Mouse (Mus musculus) CH12.LX (cell line): ENCODE data around the gene Lgals2. TPM values are rescaled to one million over a fixed set of nuclear protein-coding genes. Genes with fewer than 3 reads are reported as not detected.

Experiments used
- DNase-seq: peaks from one replicate; pipeline ENCODE4 v3.0.0-alpha.2; 2013; ENCODE audit errors: extremely low read depth
- H3K27ac ChIP-seq: 2 replicates; pipeline ENCODE4 v1.5.1; 2012; ENCODE audit warnings: low read depth, mild to moderate bottlenecking, control low read depth, moderate library complexity; ENCODE audit not compliant: insufficient read depth
- H3K27me3 ChIP-seq: replicated peaks from 2 replicates; pipeline ENCODE3; 2012; ENCODE audit warnings: inconsistent platforms
- H3K36me3 ChIP-seq, 2 experiments: replicated peaks in 1 of 2; 2 replicates each; pipeline versions ENCODE3 to v1.6.1; 2012; ENCODE audit warnings: inconsistent platforms in 1 of 2, low read length in 1 of 2, mild to moderate bottlenecking in 1 of 2, mixed read lengths in 1 of 2, moderate library complexity in 1 of 2; ENCODE audit not compliant: control insufficient read depth in 1 of 2, insufficient read depth in 1 of 2
- H3K4me1 ChIP-seq, 2 experiments: 2 replicates each; pipeline ENCODE4 v1.6.1; 2012; ENCODE audit warnings: inconsistent platforms in 1 of 2, moderate library complexity in 1 of 2; ENCODE audit not compliant: insufficient read depth in 2 of 2, control insufficient read depth in 1 of 2
- H3K4me2 ChIP-seq: 2 replicates; pipeline ENCODE4 v1.6.1; 2012; ENCODE audit warnings: low read depth, mild to moderate bottlenecking, control low read depth; ENCODE audit not compliant: poor library complexity, insufficient read depth, severe bottlenecking
- H3K4me3 ChIP-seq, 3 experiments: fragments of 150-350 bp in 1 of 3; sonication (generic) in 1 of 3; replicated peaks in 1 of 3; 2 replicates each; pipeline versions ENCODE3 to v1.5.1; 2011 to 2012; ENCODE audit warnings: low read depth in 2 of 3, low read length in 2 of 3, mild to moderate bottlenecking in 2 of 3, moderate library complexity in 2 of 3, control low read depth in 1 of 3, improper control_type of control experiment in 1 of 3, inconsistent platforms in 1 of 3, mixed read lengths in 1 of 3; ENCODE audit not compliant: poor library complexity in 1 of 3
- H3K79me2 ChIP-seq: replicated peaks from 2 replicates; pipeline ENCODE4 v1.6.1; 2012; ENCODE audit warnings: mild to moderate bottlenecking, moderate library complexity; ENCODE audit not compliant: control insufficient read depth, poor library complexity, insufficient read depth, severe bottlenecking; ENCODE audit errors: extremely low read depth
- H3K9ac ChIP-seq: 2 replicates; pipeline ENCODE4 v1.6.1; 2012; ENCODE audit warnings: low read depth, mild to moderate bottlenecking, control low read depth, moderate library complexity; ENCODE audit not compliant: insufficient read depth
- H3K9me3 ChIP-seq: replicated peaks from 2 replicates; pipeline ENCODE3; 2012; ENCODE audit warnings: low read length, inconsistent platforms, mixed read lengths
- BHLHE40 ChIP-seq: IDR thresholded peaks from 2 replicates; pipeline ENCODE4 v1.6.1; 2011; ENCODE audit warnings: mild to moderate bottlenecking, low read depth, low read length, improper control_type of control experiment
- CHD2 ChIP-seq: IDR thresholded peaks from 2 replicates; pipeline ENCODE4 v1.6.1; 2011; ENCODE audit warnings: low read length, improper control_type of control experiment
- E2F4 ChIP-seq: IDR thresholded peaks from 2 replicates; pipeline ENCODE4 v1.6.1; 2011; ENCODE audit warnings: low read depth, low read length, improper control_type of control experiment; ENCODE audit not compliant: insufficient replicate concordance
- ELF1 ChIP-seq: IDR thresholded peaks from 2 replicates; pipeline ENCODE4 v1.6.1; 2014; ENCODE audit warnings: low read depth, mild to moderate bottlenecking, inconsistent platforms, low read length, improper control_type of control experiment
- ETS1 ChIP-seq: conservative IDR thresholded peaks from 2 replicates; pipeline ENCODE4 v1.6.1; 2012; ENCODE audit warnings: low read depth, mild to moderate bottlenecking, inconsistent platforms, low read length, improper control_type of control experiment, moderate library complexity
- IRF4 ChIP-seq: IDR thresholded peaks from 2 replicates; pipeline ENCODE4 v1.6.1; 2014; ENCODE audit warnings: low read depth, mild to moderate bottlenecking, inconsistent platforms, low read length, improper control_type of control experiment
- MAZ ChIP-seq: IDR thresholded peaks from 2 replicates; pipeline ENCODE4 v1.6.1; 2012; ENCODE audit warnings: low read depth, mild to moderate bottlenecking, inconsistent platforms, low read length, improper control_type of control experiment, moderate library complexity
- MXI1 ChIP-seq: IDR thresholded peaks from 2 replicates; pipeline ENCODE4 v1.6.1; 2011; ENCODE audit warnings: mild to moderate bottlenecking, low read depth, low read length, improper control_type of control experiment
- NELFE ChIP-seq: IDR thresholded peaks from 2 replicates; pipeline ENCODE4 v1.6.1; 2011; ENCODE audit warnings: low read depth, low read length, improper control_type of control experiment
- NRF1 ChIP-seq: IDR thresholded peaks from 2 replicates; pipeline ENCODE4 v1.6.1; 2014; ENCODE audit warnings: low read depth, mild to moderate bottlenecking, inconsistent platforms, low read length, improper control_type of control experiment, moderate library complexity
- PAX5 ChIP-seq: IDR thresholded peaks from 2 replicates; pipeline ENCODE4 v1.6.1; 2012; ENCODE audit warnings: low read length, inconsistent platforms, mixed read lengths
- POLR2A ChIP-seq: IDR thresholded peaks from 2 replicates; pipeline ENCODE4 v1.6.1; 2011; ENCODE audit warnings: low read depth, mild to moderate bottlenecking, improper control_type of control experiment, low read length
- SIN3A ChIP-seq: IDR thresholded peaks from 2 replicates; pipeline ENCODE4 v1.6.1; 2012; ENCODE audit warnings: low read length, improper control_type of control experiment, inconsistent platforms
- TCF12 ChIP-seq: IDR thresholded peaks from 2 replicates; pipeline ENCODE4 v1.6.1; 2014; ENCODE audit warnings: low read depth, mild to moderate bottlenecking, inconsistent platforms, low read length, improper control_type of control experiment
- UBTF ChIP-seq: IDR thresholded peaks from 2 replicates; pipeline ENCODE4 v1.6.1; 2012; ENCODE audit warnings: low read depth, mild to moderate bottlenecking, inconsistent platforms, low read length, improper control_type of control experiment, moderate library complexity
- USF2 ChIP-seq: conservative IDR thresholded peaks from 2 replicates; pipeline ENCODE4 v1.6.1; 2011; ENCODE audit warnings: low read depth, low read length, improper control_type of control experiment
- ZMIZ1 ChIP-seq: IDR thresholded peaks from 2 replicates; pipeline ENCODE4 v1.6.1; 2012; ENCODE audit warnings: low read depth, mild to moderate bottlenecking, inconsistent platforms, low read length, improper control_type of control experiment
- dilution Hi-C: fragments of 300-500 bp; cut with MboI; formaldehyde crosslinking; loops from 2 replicates; pipeline ENCODE4 v1.14.3; 2020; ENCODE audit warnings: low sequenced_read_pairs; ENCODE audit not compliant: extremely low pct_unique_long_range_greater_than_20kb, extremely low pct_ligation_motif_present
- in situ Hi-C: fragments of 300-500 bp; cut with MboI; formaldehyde crosslinking; loops from 3 replicates; pipeline ENCODE4 v1.14.3; 2019; ENCODE audit warnings: low sequenced_read_pairs, low pct_ligation_motif_present, low pct_unique_long_range_greater_than_20kb, mixed read lengths
- polyA plus RNA-seq: library from polyadenylated mRNA; unstranded; fragments of >175 nt; gene quantifications from 2 replicates; pipeline ENCODE4 v1.2.1, GENCODE M21; 2012; ENCODE audit warnings: low read depth; ENCODE audit not compliant: insufficient read length
- total RNA-seq, 2 experiments: library from RNA; depleted of rRNA; stranded (reverse); fragments of 300-350 nt in 1 of 2; fragments of >200 nt in 1 of 2; gene quantifications; 2 replicates each; pipeline ENCODE4 v1.2.3; 2012 to 2014

Gene Lgals2
- total and polyA plus RNA-seq, 3 experiments, result not detected

DNA sequence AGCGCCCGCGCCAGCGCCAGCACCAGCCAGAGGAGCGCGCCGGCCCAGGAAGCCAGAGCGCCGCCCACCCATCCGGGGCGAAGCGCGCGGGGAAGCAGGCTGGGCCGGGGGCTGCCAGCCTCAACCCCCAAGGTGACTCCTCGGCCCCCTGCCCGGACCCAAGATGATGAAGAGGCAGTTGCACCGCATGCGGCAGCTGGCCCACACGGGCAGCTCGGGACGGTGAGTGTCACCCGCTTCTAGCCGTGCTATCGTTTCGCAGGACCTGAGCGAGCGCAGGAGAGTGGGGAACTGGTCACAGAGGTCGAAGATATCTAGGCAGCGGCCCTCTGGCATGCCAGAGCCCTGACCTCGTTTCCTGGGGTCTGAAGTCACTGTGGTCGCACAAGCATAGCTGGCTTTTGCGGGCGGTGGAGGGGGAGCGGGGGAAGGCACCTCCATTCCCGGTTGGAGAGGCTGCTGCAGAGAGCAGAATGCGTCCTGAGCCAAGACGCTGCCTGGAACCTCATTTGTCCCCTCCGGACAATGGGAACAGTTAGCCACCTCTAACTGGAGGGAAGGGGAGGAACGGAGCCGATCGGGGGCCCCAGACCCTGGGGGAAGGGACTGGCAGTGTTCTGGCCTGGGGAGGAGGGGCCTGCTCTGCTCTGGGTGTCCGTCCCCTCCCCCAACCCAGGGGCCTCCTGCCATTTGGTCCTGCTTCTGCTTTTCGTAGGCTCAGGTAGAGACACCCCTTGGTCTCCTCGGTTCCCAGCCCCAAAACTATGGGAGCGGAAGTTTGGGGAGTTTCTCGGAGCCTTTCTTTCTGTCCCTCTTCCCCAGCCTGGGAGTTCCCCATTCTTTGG lies 44.6 kb upstream of the Lgals2 start, which contains the start of gene Sh3bp1:
Gene Sh3bp1, plus strand, starts transcription at position 29 of the 845 bp plus-strand sequence.
- peak; percentile 76 for DNase-seq
- no peak for TF ChIP-seq PAX5
- 0 out of 2 replicates have a peak, but pooled peaks have one; percentile 5 for TF ChIP-seq BHLHE40
- peak; percentile 62 for TF ChIP-seq NRF1
- no peak for TF ChIP-seq ETS1
- TF ChIP-seq USF2, result no peak
- peak; percentile 90 for TF ChIP-seq CHD2
- TF ChIP-seq UBTF, result 0 out of 2 replicates have a peak, but pooled peaks have one; percentile 6
- peak; percentile 58 for TF ChIP-seq POLR2A
- TF ChIP-seq NELFE, result peak; percentile 45
- no peak for TF ChIP-seq E2F4
- TF ChIP-seq SIN3A, result peak; percentile 15; the same call in 1 of the 2 replicates
- peak; percentile 62; the same call in 1 of the 2 replicates for TF ChIP-seq IRF4
- TF ChIP-seq ELF1, result peak; percentile 43
- TF ChIP-seq TCF12, result peak; percentile 39; the same call in 1 of the 2 replicates
- TF ChIP-seq ZMIZ1, result peak; percentile 46; the same call in 1 of the 2 replicates
- peak; percentile 30; the same call in 1 of the 2 replicates for TF ChIP-seq MAZ
- TF ChIP-seq MXI1, result peak; percentile 27; the same call in 1 of the 2 replicates
- dilution Hi-C loops, result no loop called here
- H3K27me3 ChIP-seq, result no peaks in the 10 kb centered on the region
- peak within 1 kb of the TSS; percentile 51 for H3K27ac ChIP-seq
- H3K4me1 ChIP-seq, result peaks cover 21 to 79% of the 10 kb centered on the region in 2 experiments
- no peaks in the 10 kb centered on the region; the same call in 1 of the 2 replicates for H3K79me2 ChIP-seq
- H3K9ac ChIP-seq, result peak within 1 kb of the TSS; percentile 49
- peaks cover 13 to 41% of the 10 kb centered on the region in 2 experiments for H3K36me3 ChIP-seq
- H3K4me2 ChIP-seq, result peak within 1 kb of the TSS; percentile 81
- in situ Hi-C loops, result loop anchor here (25.0 kb wide), 1 partner anchor 437 kb away; the partner anchor contains the start of genes Maff and Pla2g6
- H3K4me3 ChIP-seq, result peak within 1 kb of the TSS; percentile 70 to 95 (median 83)
- no peaks in the 10 kb centered on the region for H3K9me3 ChIP-seq

DNA sequence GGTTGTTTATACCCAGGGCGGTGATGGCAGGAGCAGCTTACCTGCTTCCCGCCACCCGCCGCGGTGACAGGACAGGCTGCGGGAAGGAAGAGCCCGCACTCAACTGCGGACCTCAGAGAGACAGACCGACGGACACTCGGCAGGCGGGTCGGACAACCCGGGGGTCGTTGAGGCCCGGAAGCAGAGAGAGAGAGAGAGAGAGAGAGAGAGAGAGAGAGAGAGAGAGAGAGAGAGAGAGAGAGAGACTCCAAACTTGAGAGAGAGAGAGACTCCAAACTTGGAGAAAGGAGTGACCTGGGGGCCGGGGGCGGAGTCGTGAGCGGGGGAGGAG lies 44.0 kb upstream of the Lgals2 start, which contains the start of gene Gm49510:
Gene Gm49510, plus strand, starts transcription at position 259 of the 331 bp plus-strand sequence.
- Histone ChIP-seq H3K9me3 (no peaks in the 10 kb centered on the region), H3K9ac (peak within 1 kb of the TSS; percentile 49), H3K79me2 (no peaks in the 10 kb centered on the region; the same call in 1 of the 2 replicates), H3K36me3 (peaks cover 7 to 35% of the 10 kb centered on the region in 2 experiments), H3K4me1 (peaks cover 25 to 82% of the 10 kb centered on the region in 2 experiments), H3K4me3 (peak within 1 kb of the TSS; percentile 70 to 95 (median 83)), H3K27ac (peak within 1 kb of the TSS; percentile 51), H3K4me2 (peak within 1 kb of the TSS; percentile 81), H3K27me3 (no peaks in the 10 kb centered on the region)
- dilution Hi-C loops, result no loop called here
- TF ChIP-seq TCF12 (0 out of 2 replicates have a peak, but pooled peaks have one; percentile 13), ELF1 (no peak), CHD2 (no peak), MAZ (peak; percentile 66; the same call in 1 of the 2 replicates)
- in situ Hi-C loops, result no loop called here
- peak; percentile 59 for DNase-seq
